Mouse (Mus musculus): ENCODE results near the gene Lmtk2. TPM values are rescaled to one million over a fixed set of nuclear protein-coding genes. Genes with fewer than 3 reads are reported as not detected.

Lmtk2 gene
- polyA plus RNA-seq, 1 experiment from 2014 or later = 5.6 TPM

DNA sequence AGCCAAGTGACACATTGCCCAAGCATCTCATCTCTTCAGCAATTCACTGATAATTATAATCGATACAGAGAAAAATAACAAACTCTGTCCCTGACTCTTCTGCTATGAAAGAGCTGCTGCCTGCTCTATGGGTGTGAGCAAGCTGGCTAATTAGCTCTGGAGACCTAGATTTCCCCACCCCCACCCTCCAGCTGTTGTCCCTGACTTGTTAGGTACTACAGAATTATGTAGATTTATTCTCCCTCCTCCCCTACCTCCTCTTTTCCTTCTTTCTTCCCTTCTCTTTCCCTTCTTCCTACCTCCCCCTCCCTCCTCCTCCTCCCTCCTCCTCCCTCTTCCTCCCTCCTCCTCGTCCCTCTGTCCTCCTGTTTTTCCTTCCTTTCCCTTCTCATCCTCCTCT lies 19.4 kb upstream of the Lmtk2 start:
- 71% methylated on average over 2 of the region's 2 CpGs for WGBS
- ATAC-seq (ENCODE audit: insufficient number of reproducible peaks, insufficient read depth, low FRiP score, low read depth) = no peak
- no peak overlapping the region for H3K4me3 ChIP-seq (ENCODE audit: low read depth, low read length)

DNA sequence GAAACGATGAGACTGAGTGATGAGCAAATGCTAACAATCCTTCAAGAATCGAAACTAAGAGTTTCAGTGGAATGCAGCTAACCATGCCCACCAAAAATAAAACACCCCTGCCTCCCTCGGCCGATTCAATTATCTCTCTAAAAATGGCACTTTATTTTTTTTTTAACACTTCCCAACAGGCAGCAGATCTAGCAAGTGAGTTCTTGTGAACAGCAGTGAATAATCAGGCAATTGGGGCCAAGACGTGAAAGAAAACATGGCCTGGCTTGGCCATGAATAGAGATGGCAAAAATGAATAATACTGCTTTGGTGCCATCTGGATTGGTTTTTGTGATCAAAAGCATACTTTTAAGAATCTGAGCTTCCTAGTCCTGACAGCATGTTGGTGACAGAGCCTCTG lies 18.2 kb upstream of the Lmtk2 start:
- H3K4me2 ChIP-seq (replicated peaks; ENCODE audit: low read depth, low read length) = no peak overlapping the region
- no peak overlapping the region for H3K9ac ChIP-seq (replicated peaks; ENCODE audit: low read depth, low read length)
- H3K27me3 ChIP-seq (ENCODE audit: control insufficient read depth, insufficient read depth, low read length) = no peaks in the 10 kb centered on the region
- 88% methylated on average over 5 of the region's 5 CpGs for WGBS
- H3K4me3 ChIP-seq (ENCODE audit: low read depth, low read length) = no peak overlapping the region
- no peak for ATAC-seq (ENCODE audit: insufficient number of reproducible peaks, insufficient read depth, low FRiP score, low read depth)
- no peaks in the 10 kb centered on the region; the same call in 1 of the 2 replicates for H3K9me3 ChIP-seq (ENCODE audit: control insufficient read depth, low read depth, low read length)
- no peaks in the 10 kb centered on the region for H3K4me1 ChIP-seq (ENCODE audit: control insufficient read depth, insufficient read depth, low read length)
- H3K36me3 ChIP-seq (ENCODE audit: control insufficient read depth, insufficient read depth, low read length) = no peaks in the 10 kb centered on the region
- no peak overlapping the region for H3K27ac ChIP-seq (ENCODE audit: low read length)

More for the DNA sequence above, 19.4 kb upstream of the Lmtk2 start:
- Histone ChIP-seq H3K9ac (replicated peaks; ENCODE audit: low read depth, low read length) (no peak overlapping the region), H3K4me1 (ENCODE audit: control insufficient read depth, insufficient read depth, low read length) (no peaks in the 10 kb centered on the region), H3K9me3 (ENCODE audit: control insufficient read depth, low read depth, low read length) (no peaks in the 10 kb centered on the region; the same call in 1 of the 2 replicates), H3K4me2 (replicated peaks; ENCODE audit: low read depth, low read length) (no peak overlapping the region), H3K27ac (ENCODE audit: low read length) (no peak overlapping the region), H3K36me3 (ENCODE audit: control insufficient read depth, insufficient read depth, low read length) (no peaks in the 10 kb centered on the region), H3K27me3 (ENCODE audit: control insufficient read depth, insufficient read depth, low read length) (no peaks in the 10 kb centered on the region)

DNA sequence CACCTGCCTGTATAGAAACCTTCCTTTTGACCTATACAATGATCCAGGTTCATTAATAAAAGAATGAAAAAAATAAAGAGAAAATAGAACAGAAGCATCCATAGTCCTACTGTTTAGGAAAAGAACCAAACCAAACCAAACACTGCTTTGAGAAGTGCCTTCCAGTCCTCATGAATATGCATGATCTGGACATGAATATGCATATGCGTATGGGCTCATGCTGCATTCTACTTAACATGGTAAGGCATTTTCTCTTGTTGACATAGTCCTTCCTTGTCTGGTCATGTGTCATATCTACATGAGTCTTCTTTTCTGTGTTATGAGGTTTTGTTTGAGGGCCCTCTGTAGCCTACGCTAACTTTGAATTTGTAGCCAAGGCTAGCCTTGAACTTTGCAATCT lies 16.7 kb upstream of the Lmtk2 start:
- 100% methylated on average over 2 of the region's 2 CpGs for WGBS

DNA sequence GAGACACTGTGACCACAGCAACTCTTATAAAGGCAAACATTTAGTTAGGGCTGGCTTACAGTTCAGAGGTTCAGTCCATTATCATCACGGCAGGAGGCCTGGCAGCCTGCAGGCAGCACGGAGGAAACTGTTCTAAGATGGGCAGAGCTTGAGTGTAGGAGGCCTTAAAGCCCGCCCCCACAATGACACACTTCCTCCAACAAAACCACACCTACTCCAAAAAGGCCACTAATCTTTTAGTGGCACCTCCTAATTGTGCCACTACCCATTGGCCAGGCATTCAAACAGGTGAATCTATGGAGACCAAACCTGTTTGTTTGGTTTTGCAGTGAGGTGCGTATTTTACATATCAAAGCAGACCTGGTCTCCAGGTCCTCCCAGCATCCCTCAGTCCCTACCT lies 16.0 kb upstream of the Lmtk2 start:
- Histone ChIP-seq H3K27ac (ENCODE audit: low read length) (no peak overlapping the region), H3K36me3 (ENCODE audit: control insufficient read depth, insufficient read depth, low read length) (no peaks in the 10 kb centered on the region), H3K4me2 (replicated peaks; ENCODE audit: low read depth, low read length) (no peak overlapping the region), H3K4me1 (ENCODE audit: control insufficient read depth, insufficient read depth, low read length) (no peaks in the 10 kb centered on the region), H3K9me3 (ENCODE audit: control insufficient read depth, low read depth, low read length) (no peaks in the 10 kb centered on the region), H3K4me3 (ENCODE audit: low read depth, low read length) (no peak overlapping the region), H3K9ac (replicated peaks; ENCODE audit: low read depth, low read length) (no peak overlapping the region), H3K27me3 (ENCODE audit: control insufficient read depth, insufficient read depth, low read length) (no peaks in the 10 kb centered on the region)
- WGBS = 65% methylated on average over 4 of the region's 4 CpGs
- no peak for ATAC-seq (ENCODE audit: insufficient number of reproducible peaks, insufficient read depth, low FRiP score, low read depth)

More for the DNA sequence above, 16.7 kb upstream of the Lmtk2 start:
- ATAC-seq (ENCODE audit: insufficient number of reproducible peaks, insufficient read depth, low FRiP score, low read depth) = no peak
- Histone ChIP-seq H3K4me2 (replicated peaks; ENCODE audit: low read depth, low read length) (no peak overlapping the region), H3K4me3 (ENCODE audit: low read depth, low read length) (no peak overlapping the region), H3K36me3 (ENCODE audit: control insufficient read depth, insufficient read depth, low read length) (no peaks in the 10 kb centered on the region), H3K27ac (ENCODE audit: low read length) (no peak overlapping the region), H3K9me3 (ENCODE audit: control insufficient read depth, low read depth, low read length) (no peaks in the 10 kb centered on the region), H3K4me1 (ENCODE audit: control insufficient read depth, insufficient read depth, low read length) (no peaks in the 10 kb centered on the region), H3K27me3 (ENCODE audit: control insufficient read depth, insufficient read depth, low read length) (no peaks in the 10 kb centered on the region), H3K9ac (replicated peaks; ENCODE audit: low read depth, low read length) (no peak overlapping the region)

DNA sequence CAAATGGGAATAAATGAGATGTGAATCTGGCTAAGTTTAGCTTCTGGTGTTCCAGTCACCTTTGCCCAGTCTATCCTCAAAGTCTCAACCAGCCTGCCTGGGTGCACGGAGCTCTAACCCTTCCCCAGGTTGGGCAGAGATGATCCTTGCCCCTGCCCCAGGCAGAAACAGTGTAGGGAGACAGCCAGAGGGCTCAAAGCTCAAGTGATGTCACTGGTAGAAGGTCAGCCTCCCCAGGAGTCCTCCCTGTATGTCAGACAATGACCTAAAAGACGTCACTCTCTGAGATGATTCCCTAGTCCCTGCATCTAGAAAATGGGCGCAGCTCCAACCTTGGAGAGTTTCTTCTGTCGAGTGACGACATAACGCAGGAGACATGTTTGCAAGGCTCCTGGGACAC lies 14.5 kb upstream of the Lmtk2 start:
- Histone ChIP-seq H3K4me2 (replicated peaks; ENCODE audit: low read depth, low read length) (no peak overlapping the region), H3K9me3 (ENCODE audit: control insufficient read depth, low read depth, low read length) (no peaks in the 10 kb centered on the region), H3K36me3 (ENCODE audit: control insufficient read depth, insufficient read depth, low read length) (no peaks in the 10 kb centered on the region), H3K27me3 (ENCODE audit: control insufficient read depth, insufficient read depth, low read length) (no peaks in the 10 kb centered on the region), H3K4me1 (ENCODE audit: control insufficient read depth, insufficient read depth, low read length) (no peaks in the 10 kb centered on the region), H3K4me3 (ENCODE audit: low read depth, low read length) (no peak overlapping the region), H3K9ac (replicated peaks; ENCODE audit: low read depth, low read length) (no peak overlapping the region), H3K27ac (ENCODE audit: low read length) (no peak overlapping the region)
- no peak for ATAC-seq (ENCODE audit: insufficient number of reproducible peaks, insufficient read depth, low FRiP score, low read depth)
- 82% methylated on average over 6 of the region's 6 CpGs for WGBS

DNA sequence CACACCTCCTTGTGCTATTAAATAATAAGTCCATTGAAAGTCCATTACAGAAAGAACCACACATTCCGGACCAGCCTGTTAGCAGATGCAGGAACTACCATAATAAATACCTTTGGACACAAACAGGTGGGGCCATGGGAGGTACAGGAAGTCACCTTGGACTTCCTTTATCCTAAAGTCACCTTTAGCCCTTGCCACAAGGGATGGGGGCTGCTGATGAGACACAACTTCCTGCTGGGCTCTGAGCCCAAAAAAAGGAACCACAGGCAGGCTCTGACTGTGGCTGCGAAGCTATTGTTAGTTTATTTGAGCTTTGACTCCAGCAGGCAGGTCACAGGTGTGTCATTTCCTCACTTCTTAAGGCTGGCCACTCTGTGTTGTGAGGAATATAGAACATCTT lies 13.7 kb upstream of the Lmtk2 start:
- no peak for ATAC-seq (ENCODE audit: insufficient number of reproducible peaks, insufficient read depth, low FRiP score, low read depth)
- H3K36me3 ChIP-seq (ENCODE audit: control insufficient read depth, insufficient read depth, low read length) = no peaks in the 10 kb centered on the region
- no peak overlapping the region for H3K4me2 ChIP-seq (replicated peaks; ENCODE audit: low read depth, low read length)
- no peaks in the 10 kb centered on the region for H3K4me1 ChIP-seq (ENCODE audit: control insufficient read depth, insufficient read depth, low read length)
- H3K27ac ChIP-seq (ENCODE audit: low read length) = no peak overlapping the region
- H3K9ac ChIP-seq (replicated peaks; ENCODE audit: low read depth, low read length) = no peak overlapping the region
- no peak overlapping the region for H3K4me3 ChIP-seq (ENCODE audit: low read depth, low read length)
- H3K9me3 ChIP-seq (ENCODE audit: control insufficient read depth, low read depth, low read length) = no peaks in the 10 kb centered on the region
- no peaks in the 10 kb centered on the region for H3K27me3 ChIP-seq (ENCODE audit: control insufficient read depth, insufficient read depth, low read length)
- 54% methylated on average over 2 of the region's 2 CpGs for WGBS

DNA sequence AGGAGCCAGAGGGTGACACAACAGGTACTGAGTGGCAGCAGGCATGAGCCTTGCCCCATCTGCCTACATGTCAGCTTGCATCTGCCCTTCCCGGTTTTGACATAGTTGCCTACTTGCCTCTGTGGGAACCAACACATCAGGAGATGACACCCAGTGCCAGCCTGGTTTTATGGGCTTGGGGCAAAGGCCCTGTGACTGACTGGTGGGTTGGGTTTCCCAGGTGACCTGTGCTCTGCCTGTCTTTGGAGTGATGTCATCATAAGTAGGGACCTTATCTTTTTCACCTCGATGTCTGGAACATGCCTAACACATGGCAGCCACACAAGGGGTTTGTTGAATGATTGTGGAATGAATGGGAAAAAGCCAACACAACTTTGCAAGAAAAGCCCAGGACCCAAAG lies 11.9 kb upstream of the Lmtk2 start:
- Histone ChIP-seq H3K27me3 (ENCODE audit: control insufficient read depth, insufficient read depth, low read length) (no peaks in the 10 kb centered on the region), H3K9ac (replicated peaks; ENCODE audit: low read depth, low read length) (no peak overlapping the region), H3K4me2 (replicated peaks; ENCODE audit: low read depth, low read length) (no peak overlapping the region), H3K9me3 (ENCODE audit: control insufficient read depth, low read depth, low read length) (no peaks in the 10 kb centered on the region), H3K27ac (ENCODE audit: low read length) (no peak overlapping the region), H3K4me1 (ENCODE audit: control insufficient read depth, insufficient read depth, low read length) (no peaks in the 10 kb centered on the region), H3K36me3 (ENCODE audit: control insufficient read depth, insufficient read depth, low read length) (no peaks in the 10 kb centered on the region), H3K4me3 (ENCODE audit: low read depth, low read length) (no peak overlapping the region)
- WGBS = 76% methylated on average over 2 of the region's 2 CpGs
- no peak for ATAC-seq (ENCODE audit: insufficient number of reproducible peaks, insufficient read depth, low FRiP score, low read depth)

GRCm38 (mm10) chr5:144095461-144095970 lies 4.7 kb upstream of the Lmtk2 start:
- Histone ChIP-seq H3K9ac (replicated peaks; ENCODE audit: low read depth, low read length) (no peak overlapping the region), H3K36me3 (ENCODE audit: control insufficient read depth, insufficient read depth, low read length) (no peaks in the 10 kb centered on the region), H3K27ac (ENCODE audit: low read length) (no peak overlapping the region), H3K4me1 (ENCODE audit: control insufficient read depth, insufficient read depth, low read length) (no peaks in the 10 kb centered on the region; the same call in 1 of the 2 replicates), H3K27me3 (ENCODE audit: control insufficient read depth, insufficient read depth, low read length) (no peaks in the 10 kb centered on the region), H3K4me3 (ENCODE audit: low read depth, low read length) (no peak overlapping the region), H3K4me2 (replicated peaks; ENCODE audit: low read depth, low read length) (no peak overlapping the region), H3K9me3 (ENCODE audit: control insufficient read depth, low read depth, low read length) (no peaks in the 10 kb centered on the region)
- ATAC-seq (ENCODE audit: insufficient number of reproducible peaks, insufficient read depth, low FRiP score, low read depth) = no peak
- WGBS = 75% methylated on average over 6 of the region's 6 CpGs

DNA sequence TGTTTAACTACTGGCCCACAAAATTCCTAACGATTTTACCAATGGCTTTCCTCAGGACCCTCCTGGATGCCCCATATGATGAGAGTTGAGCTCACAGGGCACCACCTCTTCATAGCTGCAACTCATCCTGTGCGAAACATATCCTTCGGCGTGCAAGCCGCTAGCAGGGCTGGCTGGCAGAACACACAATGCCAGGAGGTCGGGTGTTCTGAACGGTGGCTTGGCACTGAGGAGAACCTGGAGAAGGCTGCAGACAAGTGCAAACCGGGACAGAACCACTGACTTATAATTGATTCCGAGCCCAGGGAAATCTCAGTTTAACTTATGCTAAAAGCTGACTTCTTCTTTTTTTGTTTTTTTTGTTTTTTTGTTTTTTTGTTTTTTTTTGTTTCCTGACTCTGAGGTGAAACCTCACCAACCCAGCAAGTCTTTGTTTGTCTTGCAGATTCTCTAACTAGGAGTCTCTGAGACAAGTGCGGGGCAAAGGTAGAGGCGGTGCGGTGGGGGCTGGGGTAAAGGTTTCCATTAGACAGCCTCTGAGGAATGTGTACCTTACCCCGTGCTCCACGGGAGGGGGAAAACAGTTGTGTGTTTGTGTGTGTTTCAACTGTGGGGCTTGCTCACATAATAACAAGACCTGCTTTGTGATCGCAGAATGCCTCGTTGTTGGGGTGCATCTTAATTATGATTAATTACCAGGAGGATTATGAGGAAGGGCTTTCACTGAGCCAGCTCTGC lies 2.2 kb upstream of the Lmtk2 start:
- Histone ChIP-seq H3K9me3 (ENCODE audit: control insufficient read depth, low read depth, low read length) (no peaks in the 10 kb centered on the region), H3K36me3 (ENCODE audit: control insufficient read depth, insufficient read depth, low read length) (no peaks in the 10 kb centered on the region), H3K4me1 (ENCODE audit: control insufficient read depth, insufficient read depth, low read length) (no peaks in the 10 kb centered on the region; the same call in 1 of the 2 replicates), H3K27ac (ENCODE audit: low read length) (no peak overlapping the region), H3K4me3 (ENCODE audit: low read depth, low read length) (no peak overlapping the region), H3K4me2 (replicated peaks; ENCODE audit: low read depth, low read length) (no peak overlapping the region), H3K27me3 (ENCODE audit: control insufficient read depth, insufficient read depth, low read length) (no peaks in the 10 kb centered on the region), H3K9ac (replicated peaks; ENCODE audit: low read depth, low read length) (no peak overlapping the region)
- whole genome bisulfite sequencing = 58% methylated on average over 16 of the region's 16 CpGs
- ATAC-seq (ENCODE audit: insufficient number of reproducible peaks, insufficient read depth, low FRiP score, low read depth) = no peak
